Mouse (Mus musculus): ENCODE measurements at regions not wholly inside any gene's neighbourhood (a gene's known extent, or its start where the extent isn't known, plus 50 kb on each side); places are given as distances from the start of the nearest gene placed in this dataset.
A peak's percentile ranks its signal among the peaks of the same experiment; 100 is the strongest.

DNA sequence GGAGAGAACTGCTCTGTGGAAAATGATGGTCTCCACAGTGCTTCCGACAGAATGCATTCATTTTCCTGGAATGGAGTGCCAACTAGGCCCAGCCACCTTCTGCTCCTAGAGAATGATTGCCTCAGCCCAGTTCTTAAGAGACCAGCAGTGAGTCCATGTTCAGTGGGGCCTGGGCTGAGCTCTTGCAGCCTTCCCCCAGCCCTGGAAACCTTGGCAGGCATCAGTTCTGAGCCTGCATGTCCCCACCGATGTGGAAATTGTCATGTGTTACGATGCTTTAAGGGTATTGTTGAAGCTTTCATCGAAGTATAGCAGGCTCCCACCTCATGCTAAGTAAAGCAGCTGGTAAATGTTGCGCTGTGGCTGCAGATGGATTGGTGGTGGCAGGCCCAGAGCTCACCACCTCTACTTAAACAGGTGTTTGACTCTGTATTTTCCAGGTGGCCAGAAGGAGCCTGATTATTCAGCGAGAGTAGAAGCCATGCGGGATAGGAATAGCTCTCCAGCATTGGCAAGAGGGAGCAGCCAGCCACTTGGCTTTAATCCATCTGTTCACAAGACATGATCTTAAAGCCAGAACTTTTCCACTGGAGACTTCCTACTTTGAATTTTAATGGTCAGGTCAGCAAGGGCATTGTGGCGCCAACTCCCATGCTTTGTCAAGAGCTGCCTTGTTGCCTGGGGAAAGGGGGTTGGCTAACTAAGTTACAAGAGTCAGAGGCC, 437.5 kb downstream of the Meis1 start:
- peak in 1 of 2 experiments; percentile 54 for DNase-seq (ENCODE audit: low spot score in 2 of 2)

DNA sequence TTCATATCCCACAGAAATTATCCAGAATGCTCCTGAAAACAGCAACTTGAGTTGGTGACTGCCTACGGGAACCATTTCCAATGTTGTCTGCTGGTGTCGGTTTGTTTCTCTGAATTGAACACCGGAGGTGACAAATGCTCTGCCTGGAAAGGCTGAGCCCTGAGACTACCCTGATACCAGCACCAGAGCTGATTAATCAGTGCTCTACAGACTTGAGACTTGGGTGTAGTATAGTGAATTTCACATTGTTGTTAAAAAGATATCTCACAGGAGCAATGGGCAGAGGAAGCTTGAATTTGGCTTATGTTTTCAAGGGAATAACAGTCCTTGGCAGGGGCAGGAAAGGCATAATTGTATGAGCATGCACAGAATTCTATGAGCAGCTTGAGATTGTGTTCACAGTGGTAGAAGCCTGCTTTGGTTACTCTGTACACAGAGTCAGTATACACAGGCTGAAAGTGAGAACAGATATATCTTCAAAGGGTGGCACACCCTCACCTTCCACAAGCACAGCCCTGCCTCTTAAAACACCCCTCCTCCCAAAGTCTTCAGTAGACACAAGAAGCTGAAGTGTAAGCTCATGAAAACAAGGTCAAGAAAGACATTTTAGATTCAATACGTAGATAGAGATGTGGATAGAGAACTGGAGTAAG, 447.1 kb downstream of the Meis1 start:
- DNase-seq (ENCODE audit: low spot score in 2 of 2): no peak

DNA sequence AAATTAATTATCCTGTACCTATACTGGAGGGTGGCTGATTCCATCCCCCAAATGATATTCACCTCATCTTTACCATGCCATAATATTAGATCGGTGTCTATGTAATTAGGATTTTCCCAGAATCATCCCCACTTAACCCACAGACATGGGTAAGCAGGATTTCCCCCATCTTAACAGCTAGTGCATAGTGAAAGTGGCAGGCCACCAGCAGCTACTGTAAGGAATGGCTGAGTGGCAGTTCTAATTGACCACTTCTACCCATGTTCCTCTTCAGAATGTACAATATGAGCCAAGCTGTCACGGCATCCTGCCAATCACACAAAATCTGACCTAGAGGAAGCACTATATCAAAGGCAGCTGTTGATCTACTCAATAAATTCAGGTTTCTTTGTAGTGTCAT, 455.8 kb downstream of the Meis1 start:
- DNase-seq (ENCODE audit: low spot score in 2 of 2): no peak

DNA sequence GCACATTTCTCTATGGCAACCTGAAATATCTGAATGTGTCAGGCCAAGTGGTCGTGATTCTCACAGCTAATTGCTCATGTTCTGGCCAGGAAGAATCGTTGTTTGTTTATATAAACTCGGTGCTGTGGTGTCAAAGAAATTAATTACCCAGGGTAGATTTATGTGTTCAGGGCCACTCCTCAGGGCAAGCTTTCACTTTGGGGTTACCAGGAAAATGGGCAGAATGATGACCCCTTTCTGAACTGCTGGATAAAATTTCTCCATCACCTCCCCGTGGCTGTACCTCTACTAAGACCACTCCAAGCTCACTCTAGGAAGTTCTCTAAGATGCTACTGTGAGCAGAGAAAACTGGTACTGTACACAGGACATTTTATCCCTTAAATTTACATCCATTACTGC, 460.1 kb downstream of the Meis1 start:
- DNase-seq (ENCODE audit: low spot score in 2 of 2): no peak

DNA sequence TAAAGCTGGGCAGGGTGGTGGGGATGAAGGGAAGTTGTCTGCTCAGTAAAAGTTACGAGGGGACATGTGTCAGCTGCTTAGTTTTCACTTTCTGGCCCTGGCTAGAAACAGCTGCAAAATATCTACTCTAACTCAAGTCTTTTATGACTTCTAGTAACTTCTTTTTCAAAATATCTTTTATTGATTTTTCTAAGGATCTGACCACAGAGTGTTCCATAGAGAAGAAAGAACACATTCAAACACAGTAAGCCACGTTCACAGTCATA, 483.3 kb downstream of the Meis1 start:
- no peak for DNase-seq (ENCODE audit: low spot score in 2 of 2)

DNA sequence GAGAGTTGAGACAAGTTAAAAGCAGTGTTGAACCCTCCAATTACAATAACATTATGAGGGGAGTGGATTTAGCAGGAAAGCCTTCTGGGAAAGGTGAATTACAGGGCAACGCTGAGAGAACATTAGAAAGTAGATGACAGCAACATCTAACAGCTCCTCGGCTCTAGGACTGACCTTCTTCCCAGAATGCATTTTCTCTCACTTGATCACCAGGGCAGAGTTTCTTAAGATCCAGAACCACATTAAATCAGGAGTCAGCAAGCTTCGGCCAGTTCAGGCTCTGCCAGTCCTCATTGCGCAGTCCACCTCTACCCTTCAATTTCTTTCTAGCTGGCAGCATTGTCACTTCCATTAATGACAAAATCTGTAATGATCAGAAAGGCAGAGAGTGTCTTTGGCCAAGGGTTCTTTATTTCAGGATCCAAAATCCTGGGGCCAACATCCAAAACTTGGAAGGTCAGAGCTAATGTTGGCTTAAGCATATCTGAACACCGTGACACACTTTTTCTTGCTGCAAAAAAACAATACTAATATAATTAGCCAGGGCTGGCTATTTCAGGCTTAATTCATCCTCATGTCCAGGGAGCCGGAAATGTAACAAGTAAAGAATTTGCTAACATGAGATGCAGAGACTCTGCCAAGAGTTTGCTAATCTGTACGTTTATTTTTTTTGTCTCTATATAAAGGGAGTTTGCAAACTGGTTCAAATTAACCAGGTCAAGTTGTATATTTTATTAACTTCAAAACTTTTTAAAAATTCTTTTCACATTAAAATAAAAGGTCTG, 483.8 kb downstream of the Meis1 start:
- no peak for DNase-seq (ENCODE audit: low spot score in 2 of 2)

DNA sequence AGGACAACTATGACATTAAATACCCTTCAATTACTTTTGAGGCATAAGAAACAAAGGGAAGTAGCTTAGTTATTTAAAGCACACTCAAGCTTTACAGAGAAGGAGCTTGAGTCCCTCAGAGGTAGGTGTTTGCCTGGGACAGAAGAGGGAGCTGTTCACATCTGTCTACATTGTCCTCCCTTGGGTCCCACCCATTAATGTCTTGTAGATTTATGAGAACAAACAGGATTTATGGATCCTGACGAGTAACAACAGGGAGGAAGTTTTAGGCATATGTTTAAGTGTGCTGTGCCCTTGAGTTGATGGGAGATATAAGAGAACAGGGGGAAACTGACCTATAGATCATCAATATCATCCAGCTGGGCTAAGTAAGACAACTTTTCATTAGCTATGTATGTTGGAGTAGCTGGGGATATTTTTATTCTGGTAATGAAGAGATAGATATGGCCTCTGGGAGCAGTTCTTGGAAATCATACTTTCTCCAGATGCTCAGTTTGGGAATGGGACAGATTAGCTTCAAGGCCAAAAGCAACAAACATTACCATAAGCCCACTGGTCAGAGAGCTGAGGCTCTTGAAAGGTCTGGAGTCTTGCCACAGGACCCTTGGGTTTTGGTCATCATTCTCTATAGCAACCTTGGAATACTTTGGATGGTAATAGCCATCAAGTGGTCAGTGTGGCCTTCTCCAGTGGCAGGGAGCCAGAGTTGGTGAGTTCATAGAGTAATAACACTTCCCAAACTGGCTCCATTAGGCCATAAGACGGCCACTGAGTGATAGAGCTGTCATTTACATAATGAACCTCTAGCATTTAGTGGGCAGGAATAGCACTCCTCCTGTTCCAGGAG, 487.3 kb downstream of the Meis1 start:
- DNase-seq (ENCODE audit: low spot score in 2 of 2): no peak

DNA sequence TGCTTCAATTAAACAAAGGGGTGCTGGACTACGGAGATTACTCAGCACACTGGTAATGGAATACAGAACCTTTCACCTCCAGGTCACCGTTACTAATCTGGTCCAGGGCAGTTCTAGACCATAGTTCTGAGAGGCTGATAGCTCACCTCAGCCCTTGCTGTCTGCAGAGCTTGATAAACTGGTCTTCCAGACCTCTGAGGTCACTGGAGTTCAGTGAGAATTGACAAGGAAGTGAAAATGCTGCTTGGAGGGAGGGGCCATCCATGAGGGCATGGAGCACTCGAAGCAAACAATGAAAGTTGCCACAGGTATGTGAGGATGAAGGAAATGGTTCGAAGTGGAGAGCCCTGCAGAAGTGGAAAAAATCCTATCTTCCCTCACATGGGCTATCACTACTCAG, 490.2 kb downstream of the Meis1 start:
- DNase-seq (ENCODE audit: low spot score in 2 of 2): no peak

DNA sequence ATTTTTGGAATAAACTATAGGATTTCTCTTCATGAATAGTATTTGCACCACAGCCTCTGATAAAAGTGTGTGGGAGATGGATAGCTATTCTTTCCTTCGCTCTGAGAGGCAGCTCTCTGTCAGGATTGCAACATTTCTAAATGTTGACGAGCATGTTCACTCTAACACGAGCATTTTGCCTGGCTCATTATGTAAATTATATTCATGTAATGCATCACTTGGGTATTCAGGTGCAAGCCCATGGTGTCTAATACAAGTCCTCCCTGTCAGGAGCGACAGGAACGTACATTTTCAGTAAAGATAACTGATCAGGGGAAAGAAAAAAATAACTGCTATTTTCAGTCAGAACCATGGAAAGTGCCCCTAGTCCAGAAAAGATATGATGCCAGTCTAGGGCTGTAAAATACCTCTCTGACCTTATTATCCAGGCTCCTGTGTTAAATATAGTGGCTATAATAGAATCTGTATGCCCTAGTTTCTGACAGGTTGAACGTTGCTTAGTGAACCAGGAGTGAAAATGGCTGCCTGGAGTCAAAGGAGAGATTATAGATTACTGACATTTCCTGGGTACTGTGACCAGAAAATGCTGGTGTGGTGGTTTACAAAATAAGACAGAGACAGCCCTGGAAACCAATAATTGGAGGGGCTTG, 523.6 kb downstream of the Meis1 start:
- no peak for DNase-seq (ENCODE audit: low spot score in 2 of 2)

DNA sequence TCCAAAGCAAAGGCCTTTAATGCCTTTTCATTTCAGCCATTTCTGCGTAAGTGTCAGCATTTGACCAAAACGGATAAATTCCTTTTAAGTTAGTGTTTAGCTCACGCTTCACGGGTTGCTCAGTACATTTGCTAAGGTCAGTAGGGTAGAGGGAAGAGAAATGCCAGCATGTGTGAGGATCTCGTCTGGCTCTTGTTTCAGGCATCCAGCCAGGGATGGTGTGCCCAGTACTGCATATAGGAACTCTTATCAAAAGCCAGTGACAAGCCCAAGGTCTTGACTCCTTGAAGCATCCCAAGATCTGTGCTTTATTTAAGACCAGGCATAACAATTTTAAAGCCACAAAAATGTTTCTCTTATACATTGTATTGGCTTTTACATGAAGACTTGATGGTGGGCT, 524.8 kb downstream of the Meis1 start:
- DNase-seq (ENCODE audit: low spot score in 2 of 2): no peak

DNA sequence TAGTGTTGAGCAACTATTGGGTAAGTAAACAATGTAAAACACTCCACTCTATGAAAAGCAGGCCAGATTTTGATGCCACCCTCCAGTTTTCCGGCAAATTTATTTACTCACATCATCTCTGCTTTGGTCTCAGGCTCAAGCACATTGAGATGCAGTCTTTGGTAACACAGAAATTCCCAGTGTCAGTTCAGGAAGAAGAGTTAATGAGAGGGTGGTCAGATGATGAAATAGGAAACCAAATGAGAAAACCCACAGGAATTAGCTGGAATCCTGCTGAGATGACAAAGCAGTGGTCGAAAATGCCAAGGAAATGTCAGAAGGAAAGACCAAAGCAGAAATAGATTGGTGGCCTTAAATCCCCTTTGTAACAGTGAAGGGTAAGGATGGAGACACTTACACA, 525.7 kb downstream of the Meis1 start:
- DNase-seq (ENCODE audit: low spot score in 2 of 2): no peak

DNA sequence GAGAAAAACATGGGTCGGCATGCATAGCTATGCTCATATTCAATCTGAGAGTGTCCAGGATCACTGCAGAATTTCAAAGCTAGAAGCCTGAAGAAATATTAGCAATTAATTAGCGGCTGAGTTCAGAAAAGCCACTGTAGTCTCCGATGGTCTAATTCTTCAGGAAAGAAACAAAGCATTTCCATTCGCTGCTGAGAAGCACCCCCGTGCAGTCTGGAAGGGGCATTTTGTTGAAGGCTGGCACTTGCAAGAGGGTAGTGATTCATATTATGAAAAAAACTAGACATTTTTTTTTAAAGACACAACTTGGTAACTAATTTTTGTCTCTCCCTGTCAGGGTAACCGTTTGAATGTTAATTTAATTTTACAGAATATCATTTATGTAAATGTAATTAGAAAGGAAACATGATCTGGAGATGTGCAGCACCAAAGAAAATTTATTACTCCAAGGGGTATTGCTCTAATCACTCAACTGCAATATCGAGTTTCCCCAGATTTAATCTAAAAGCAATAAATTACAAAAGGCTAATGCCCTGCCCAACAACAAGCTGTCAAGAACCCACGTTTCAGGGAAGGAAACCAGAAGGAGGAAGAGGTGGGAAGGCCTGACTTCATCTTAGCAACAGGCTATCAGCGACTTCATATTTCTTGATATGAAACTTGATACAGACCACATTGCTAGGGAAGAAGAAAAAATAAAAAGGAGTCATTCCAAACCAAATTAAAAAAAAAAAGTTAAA, 529.1 kb downstream of the Meis1 start:
- no peak for DNase-seq (ENCODE audit: low spot score in 2 of 2)

DNA sequence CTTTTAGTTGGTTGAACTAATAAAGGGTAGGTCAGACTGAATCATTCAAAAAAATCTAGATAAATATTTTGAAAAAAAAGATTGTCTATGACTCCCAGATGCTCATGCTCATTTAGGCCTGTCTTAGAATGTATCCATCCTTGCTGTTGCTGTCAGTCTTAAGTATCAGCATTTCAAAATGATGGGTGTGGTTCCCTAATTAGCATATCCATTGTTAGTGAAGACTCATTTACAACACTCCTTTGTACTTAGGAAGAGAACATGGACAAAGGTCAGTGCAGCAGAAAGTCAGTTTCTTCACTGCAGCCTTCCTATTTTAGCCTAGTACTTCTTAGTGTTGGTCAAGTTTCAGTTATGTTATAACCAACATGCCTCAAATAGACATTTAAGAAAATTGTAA, 525.2 kb upstream of the Etaa1 start:
- DNase-seq (ENCODE audit: low spot score in 2 of 2): no peak

DNA sequence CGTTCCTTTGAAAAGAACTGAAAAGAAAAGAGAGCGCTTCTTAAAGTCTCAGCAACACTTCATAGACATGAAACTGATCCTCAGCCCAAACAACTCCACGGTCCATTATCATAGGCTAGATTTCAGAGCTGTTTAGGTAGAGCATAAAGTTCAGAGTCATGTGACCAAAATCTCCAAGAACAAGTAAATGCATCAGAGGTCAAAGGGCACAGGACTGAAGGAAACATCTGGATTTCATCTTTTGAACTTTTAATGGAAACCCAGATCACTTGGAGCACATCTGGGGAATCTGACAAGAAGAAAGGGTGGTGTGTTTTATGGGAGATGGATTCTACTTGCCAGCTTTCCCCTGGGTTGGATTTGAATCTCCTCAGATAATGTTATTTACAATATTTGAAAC, 497.6 kb upstream of the Etaa1 start:
- no peak for DNase-seq (ENCODE audit: low spot score in 2 of 2)

DNA sequence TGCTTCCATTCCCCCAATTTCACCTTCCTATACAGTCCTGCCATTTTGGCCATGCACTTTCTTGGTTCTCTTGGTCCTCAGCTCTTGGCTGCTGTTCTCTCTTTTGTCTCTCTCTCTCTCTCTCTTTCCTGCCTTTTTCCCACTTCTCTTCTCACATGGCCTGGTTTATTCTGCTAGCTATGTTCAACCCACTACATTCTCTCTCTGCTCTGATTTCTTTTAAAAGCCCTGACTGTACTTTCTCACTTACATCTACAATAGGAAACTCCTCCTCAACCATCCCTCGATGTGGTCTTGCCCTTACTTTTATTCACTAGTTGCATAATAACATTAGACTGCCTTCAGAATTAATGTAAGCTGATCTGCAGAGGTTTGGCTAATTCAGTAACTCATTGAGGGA, 495.2 kb upstream of the Etaa1 start:
- no peak for DNase-seq (ENCODE audit: low spot score in 2 of 2)

DNA sequence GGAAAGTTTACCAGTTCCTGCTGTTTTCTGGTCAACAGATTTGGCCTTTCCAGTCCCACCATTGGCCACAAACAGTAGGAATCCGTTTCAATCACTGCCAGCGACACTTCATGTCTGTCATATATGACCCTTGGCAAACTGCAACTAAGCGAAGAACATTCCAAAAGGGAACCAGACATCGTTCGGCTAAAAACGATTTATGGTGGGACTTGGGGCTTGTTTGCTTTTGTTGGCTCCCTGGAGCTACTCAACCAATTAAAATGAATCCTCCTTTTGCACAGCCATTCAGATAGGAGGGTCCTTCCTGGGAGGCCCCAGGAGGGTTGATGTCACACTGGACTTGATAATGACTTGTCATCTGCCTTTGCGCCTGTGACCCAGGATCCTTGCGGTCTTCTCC, 490.9 kb upstream of the Etaa1 start:
- no peak for DNase-seq (ENCODE audit: low spot score in 2 of 2)

DNA sequence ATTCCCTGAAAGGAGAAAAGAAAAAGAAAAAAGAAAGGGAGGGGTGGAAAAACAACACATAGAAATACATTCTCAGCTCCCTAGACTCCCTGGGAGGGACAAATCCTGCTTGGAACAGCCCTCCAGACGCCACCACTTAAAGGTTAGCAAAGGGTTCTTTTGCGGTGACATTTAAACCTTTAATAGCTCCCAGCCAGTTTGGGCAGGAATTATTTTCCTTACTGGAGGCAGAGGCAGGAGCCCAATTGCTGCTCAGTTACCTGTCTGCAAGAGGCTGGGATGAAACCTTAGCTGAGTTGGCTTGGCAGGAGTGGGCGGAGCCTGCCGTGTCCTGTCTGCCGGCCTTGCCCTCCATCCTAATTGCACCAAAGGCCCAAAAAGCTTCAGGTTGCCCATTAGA, 490.4 kb upstream of the Etaa1 start:
- DNase-seq (ENCODE audit: low spot score in 2 of 2): no peak

DNA sequence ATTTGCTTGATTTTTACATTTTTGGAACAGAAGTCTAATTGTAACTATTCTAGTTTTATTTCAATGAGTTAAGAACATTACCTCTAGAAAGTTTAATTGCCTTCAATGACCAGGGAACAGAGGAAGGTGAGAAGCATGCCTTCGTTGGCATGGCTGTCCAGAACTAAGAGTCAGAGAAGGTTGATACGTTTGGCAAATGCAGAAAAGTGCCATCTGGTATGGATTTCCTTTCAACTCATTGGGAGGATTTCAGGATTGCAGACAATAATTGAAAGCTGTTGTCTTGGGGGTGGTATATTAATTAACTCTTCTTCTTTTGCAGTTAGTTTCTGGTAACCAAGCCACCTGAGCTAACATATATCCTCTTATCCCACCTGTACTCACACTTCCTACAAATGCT, 489.5 kb upstream of the Etaa1 start:
- no peak for DNase-seq (ENCODE audit: low spot score in 2 of 2)

DNA sequence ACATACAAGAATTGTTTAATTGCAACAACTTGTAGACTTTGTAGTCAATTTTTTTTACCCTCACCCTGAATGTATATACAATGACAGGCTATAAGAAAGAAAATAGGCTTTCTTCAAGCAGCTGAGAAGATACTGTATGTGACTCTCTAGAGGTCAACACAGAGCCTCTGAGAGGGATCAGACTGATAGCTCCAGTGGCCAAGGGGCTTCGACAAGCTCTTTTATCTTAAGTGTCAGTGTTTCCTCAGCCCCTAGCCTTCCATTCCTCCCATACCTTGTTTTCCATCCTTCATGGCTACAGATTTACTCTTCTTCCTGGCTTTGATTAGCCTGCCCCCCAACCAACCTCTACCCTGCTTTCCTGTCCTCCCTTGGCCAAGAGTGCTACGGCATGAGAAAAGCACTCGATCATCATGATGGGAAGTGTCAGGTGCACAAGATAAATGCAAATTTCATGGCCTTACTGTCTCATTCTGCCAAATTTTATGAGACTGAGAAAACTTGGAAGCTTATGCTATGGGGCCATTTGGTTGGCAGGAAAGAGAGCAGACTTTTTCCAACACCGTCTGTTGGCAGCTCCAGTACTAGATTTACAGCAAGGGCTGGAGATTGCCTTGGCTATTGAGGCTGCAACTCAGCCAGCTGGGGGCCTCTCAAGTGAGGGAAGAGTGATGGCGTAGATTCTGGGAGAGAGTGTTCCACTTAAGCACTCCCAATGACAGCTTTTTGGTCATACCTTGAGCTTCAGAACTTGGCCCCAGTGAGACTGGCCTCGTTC, 484.3 kb upstream of the Etaa1 start:
- DNase-seq (ENCODE audit: low spot score in 2 of 2): peak in 1 of 2 experiments; percentile 45

DNA sequence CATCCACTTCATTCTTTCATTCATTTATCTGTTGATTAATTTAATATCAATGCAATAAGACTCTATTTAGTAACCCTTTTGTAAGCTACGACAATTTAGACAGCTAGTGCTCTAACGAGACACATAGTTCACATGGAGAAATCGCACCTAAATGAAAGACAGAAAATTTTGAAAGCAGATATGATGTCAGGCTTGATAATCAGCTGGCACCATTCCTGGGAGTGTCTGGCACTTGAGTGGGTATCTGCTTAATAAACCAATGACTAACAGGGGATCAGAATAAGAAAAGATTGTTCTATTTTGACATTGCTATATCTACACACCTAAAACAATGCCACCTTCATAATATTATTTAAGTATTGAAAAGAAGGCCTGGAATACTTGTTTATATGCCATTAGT, 467.4 kb upstream of the Etaa1 start:
- DNase-seq (ENCODE audit: low spot score in 2 of 2): no peak
